Mouse (Mus musculus): ENCODE data around the gene Mrpl14.

The Mrpl14 gene

DNA sequence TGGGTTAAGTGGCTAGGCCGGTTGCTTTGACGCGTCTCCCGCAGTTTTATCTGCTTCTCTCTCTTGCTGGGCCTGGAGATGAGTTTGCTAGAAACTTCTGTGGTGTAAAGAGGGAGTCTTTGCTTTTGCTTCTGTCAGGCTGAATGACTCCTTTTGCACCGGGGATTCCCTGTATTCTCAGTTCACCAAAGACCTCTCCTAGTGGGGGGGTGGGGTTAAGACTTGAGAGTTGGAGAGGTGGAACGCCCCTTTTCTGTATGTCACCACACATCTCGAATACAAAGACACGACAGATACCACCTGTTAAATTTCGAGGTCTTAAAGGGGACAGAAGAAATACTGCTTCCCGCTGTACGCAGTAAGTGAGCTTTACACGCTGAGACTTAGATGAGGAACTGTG, 594 bp downstream of the Mrpl14 start, which contains the start of gene Tmem63b:
Gene Tmem63b, minus strand, starts transcription at position 190 of the 400 bp plus-strand sequence.
- DNase-seq (ENCODE audit: low read depth, low spot score), result no peak

DNA sequence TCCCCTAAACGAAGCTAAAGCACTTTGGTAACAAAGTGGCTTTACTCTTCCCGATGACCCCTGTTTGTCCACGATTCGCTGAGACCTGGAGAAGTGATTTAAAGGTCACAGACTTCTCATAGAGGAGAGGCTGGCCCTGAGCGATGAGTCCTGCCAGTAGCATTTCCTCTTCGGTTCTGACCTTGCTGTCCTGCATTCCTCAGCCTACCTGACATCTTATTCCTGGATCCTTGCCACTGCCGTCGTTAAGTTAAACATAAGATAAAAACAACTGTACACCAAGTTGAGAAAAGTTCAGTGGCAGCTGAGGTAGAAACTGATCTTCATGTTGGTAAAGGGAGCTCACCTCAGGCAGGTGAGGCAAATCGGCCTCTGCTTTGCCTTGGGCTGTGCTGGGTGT, 3.0 kb downstream of the Mrpl14 start:
- no peak for DNase-seq (ENCODE audit: low read depth, low spot score)

GRCm38 (mm10) chr17:45690044-45690443, 3.9 kb downstream of the Mrpl14 start:
- no peak for DNase-seq (ENCODE audit: low read depth, low spot score)

- DNase-seq (ENCODE audit: low read depth, low spot score), result no peak
Observed at GRCm38 (mm10) chr17:45692159-45692558, 6.0 kb downstream of the Mrpl14 start.

GRCm38 (mm10) chr17:45693812-45694565, 7.9 kb downstream of the Mrpl14 start:
- no peak for DNase-seq (ENCODE audit: low read depth, low spot score)

DNA sequence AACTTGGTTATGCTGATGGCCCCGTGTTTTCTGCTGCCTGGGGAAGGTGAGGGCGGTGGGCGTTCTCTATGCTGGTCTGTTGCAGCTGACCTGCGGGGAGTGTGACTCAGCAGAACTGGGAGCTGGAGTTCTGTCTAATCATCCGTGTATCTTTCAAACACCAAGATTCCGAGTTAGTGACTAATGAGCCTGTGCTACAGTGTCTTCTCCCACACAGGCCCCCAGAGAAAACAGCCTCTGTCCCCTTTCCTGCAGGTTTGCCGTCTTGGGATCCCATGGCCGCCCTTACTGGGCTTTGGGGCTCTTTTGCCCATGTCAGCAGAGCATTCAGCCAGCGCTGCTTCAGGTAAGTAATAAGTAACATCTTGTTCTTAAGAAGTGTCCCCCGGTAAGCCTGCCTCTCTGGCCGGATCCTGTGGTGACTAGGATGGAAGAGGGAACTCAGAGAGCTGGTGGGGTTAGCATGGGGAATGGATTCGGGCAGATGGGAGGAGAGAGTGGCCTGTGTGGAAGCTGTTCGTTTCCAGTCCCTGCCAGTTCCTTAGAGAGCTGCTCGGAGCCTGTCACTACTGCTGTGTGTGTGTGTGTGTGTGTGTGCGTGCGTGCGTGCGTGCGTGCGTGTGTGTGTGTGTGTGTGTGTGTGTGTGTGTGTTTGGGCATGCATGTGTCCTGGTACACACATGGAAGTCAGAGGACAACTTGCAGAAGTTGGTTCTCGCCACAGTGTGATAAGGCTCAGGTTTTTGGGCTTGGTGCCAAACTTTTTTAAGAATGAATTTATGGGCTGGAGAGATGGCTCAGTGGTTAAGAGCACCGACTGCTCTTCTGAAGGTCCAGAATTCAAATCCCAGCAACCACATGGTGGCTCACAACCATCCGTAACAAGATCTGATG, 9.4 kb downstream of the Mrpl14 start:
- no peak for DNase-seq (ENCODE audit: low read depth, low spot score)

DNA sequence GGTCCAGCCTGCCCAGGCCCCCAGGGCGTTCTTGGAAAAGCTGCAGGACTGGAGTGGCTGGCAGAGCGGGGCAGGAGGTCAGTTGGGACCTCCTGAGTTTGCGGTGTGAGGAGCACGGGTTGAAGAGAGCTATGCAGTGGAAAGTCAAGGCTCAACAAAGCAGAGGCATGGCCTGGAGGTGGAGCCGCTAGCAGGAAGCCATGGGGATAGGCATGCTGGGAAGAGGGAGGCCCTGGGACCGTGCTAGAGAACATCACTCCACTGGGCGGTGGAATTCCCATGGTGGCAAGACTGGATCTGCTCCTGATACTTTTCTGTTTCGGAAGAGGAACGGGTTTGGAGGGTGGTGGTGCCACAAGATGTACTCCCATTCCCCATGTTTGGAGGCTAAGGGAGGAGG, 10.9 kb downstream of the Mrpl14 start:
- DNase-seq (ENCODE audit: low read depth, low spot score), result no peak

- DNase-seq (ENCODE audit: low read depth, low spot score), result no peak
Observed at GRCm38 (mm10) chr17:45698368-45698767, 12.2 kb downstream of the Mrpl14 start.

DNA sequence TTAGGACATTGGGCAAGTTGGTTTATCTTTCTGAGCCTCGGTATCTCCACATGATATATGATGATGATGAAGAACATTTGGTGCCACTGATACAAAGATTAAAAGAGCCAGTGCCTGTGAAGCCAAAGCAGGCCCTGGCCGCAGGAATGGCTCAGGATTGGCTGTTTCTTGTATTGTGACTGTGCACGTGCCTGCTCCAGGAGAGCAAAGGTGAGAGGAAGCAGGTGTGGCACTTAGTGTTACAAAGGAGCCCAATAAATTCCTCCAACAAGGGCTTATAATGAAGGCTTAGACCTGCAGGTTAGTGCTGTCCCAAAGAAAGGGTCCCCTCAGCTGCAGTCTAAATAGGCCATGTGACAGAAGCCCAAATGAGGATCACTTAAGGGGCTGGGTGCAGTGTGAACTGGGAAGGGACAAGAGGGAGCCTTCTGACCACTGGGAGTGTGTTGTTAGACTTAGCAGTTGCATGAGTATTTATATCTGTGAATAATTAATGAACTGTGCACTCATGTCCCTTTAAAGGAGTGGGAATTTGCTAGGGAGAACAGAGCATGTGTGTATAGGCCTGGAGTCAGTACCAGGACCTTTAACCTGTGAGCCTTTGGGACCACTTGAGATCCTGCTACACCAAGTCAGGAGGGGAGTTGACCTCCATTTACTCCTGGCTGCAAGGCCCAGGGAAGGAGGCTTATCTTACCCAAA, 13.1 kb downstream of the Mrpl14 start:
- DNase-seq (ENCODE audit: low read depth, low spot score), result no peak

DNA sequence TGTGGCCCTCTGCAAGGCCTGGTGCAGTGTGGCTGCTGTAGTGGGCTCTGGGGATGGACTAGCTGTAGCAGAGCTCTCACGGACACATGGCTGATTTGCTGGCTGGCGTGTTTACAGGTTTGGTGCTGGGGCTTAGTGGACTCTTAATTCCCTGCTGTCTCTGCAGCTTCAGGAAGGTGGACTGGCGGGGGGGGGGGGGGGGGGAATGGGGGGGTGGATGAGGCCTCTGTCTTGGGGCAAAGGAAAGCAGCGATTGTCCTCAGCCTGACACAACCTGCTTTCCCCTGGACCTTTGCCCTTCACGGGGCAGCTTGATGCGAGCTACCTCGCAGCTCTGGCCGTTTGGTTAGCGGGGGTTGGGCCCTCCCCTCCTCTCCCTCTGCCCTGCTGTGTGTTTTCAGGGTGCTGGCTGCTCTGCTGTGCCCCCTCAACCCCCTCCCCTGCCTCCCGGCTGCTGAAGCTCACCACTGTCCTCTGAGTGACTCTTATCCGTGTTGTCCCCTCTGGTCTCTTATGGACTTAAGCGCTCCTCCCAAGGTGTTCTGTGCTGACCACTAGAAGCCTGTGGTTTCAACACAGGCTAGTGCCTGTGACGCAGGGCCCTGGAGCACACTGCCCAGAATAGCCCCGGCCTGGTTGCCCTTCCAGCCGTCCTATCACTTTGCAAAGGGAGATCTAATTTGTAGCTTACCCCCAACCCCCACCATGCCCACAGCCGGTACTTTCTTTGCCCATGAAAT, 14.5 kb downstream of the Mrpl14 start:
- no peak for DNase-seq (ENCODE audit: low read depth, low spot score)

GRCm38 (mm10) chr17:45701236-45701591, 15.1 kb downstream of the Mrpl14 start:
- no peak for DNase-seq (ENCODE audit: low read depth, low spot score)

DNA sequence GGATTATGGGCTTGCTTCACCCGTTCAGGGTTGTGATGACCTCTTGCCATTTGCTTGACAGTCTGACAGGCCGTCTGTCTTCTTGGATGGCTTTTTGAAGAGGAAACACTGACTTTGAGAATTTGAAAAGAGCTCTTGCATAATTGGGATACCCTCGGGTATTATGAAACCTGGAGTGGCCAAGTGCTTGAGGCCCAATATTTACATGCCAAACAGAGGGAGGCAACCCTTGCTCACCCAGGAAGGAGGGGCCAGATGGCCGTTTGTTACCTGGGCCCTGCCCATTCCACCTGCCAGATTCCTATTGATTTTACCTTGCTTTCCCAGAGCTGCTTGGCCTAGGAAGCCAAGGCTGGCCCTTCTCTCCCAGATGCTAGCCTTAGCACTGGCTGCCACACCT, 16.1 kb downstream of the Mrpl14 start:
- no peak for DNase-seq (ENCODE audit: low read depth, low spot score)

GRCm38 (mm10) chr17:45703187-45703586, 17.1 kb downstream of the Mrpl14 start:
- no peak for DNase-seq (ENCODE audit: low read depth, low spot score)

DNA sequence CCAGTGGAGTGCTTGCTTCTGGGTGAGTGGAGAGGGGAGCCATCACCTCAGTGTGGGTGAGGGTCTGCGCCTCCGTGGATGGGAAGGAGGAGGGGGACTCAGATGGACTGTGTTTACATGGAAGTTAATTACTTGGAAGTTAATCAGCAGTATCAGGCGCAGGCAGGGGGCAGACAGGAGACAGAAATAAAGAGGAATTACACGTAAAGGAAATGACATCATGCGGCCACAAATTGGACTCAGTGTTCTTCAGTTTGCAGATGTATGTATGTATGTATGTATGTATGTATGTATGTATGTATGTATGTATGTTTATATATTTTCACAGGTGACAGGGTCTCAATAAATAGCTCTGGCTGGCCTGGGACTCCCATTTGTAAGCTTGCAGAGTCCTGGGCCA, 20.7 kb downstream of the Mrpl14 start:
- no peak for DNase-seq (ENCODE audit: low read depth, low spot score)

- no peak for DNase-seq (ENCODE audit: low read depth, low spot score)
Observed at GRCm38 (mm10) chr17:45707376-45707775, 21.3 kb downstream of the Mrpl14 start.

DNA sequence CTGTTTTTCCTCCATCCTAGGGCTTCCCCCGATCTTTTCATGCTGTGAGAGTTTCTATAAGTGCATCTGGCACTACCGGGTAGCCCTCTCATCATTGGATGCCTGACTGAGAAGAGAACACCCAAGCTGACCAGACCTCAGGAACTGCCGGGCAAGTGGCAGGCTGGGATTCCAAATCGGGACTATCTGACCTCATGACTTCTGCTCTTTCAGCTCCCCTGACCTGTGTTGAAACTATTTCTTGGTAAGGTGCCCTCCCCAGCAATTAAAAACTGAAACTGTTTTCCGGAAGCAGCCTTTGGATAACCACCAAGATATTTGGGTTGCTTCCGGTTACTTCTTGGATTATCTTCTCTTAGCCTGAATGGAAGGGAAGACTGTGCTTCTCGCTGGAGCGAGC, 22.1 kb downstream of the Mrpl14 start:
- no peak for DNase-seq (ENCODE audit: low read depth, low spot score)

GRCm38 (mm10) chr17:45709829-45710228, 23.7 kb downstream of the Mrpl14 start:
- no peak for DNase-seq (ENCODE audit: low read depth, low spot score)

DNA sequence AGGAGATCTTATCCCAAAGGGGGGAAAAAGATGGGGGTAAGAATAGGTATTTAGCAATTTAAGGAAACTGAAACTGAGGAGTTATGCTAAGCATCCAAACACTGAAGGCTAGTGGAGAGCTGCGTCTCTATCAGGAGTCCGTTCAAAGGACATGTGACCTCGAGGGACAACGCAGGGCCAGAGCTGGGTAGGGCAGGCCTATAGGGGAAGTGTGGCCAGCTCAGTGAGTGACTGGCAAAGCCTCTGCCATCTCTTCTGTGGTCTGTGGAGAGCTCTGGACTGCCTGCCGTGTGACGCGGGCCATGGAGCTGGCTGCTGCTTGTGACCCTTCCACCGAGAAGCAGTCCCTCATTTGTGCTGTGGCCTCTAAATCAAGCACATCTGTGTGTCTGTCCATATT, 24.3 kb downstream of the Mrpl14 start:
- no peak for DNase-seq (ENCODE audit: low read depth, low spot score)

GRCm38 (mm10) chr17:45711525-45711924, 25.4 kb downstream of the Mrpl14 start:
- DNase-seq (ENCODE audit: low read depth, low spot score), result no peak

- DNase-seq (ENCODE audit: low read depth, low spot score), result no peak
Observed at GRCm38 (mm10) chr17:45718323-45718722, 32.2 kb downstream of the Mrpl14 start.

DNA sequence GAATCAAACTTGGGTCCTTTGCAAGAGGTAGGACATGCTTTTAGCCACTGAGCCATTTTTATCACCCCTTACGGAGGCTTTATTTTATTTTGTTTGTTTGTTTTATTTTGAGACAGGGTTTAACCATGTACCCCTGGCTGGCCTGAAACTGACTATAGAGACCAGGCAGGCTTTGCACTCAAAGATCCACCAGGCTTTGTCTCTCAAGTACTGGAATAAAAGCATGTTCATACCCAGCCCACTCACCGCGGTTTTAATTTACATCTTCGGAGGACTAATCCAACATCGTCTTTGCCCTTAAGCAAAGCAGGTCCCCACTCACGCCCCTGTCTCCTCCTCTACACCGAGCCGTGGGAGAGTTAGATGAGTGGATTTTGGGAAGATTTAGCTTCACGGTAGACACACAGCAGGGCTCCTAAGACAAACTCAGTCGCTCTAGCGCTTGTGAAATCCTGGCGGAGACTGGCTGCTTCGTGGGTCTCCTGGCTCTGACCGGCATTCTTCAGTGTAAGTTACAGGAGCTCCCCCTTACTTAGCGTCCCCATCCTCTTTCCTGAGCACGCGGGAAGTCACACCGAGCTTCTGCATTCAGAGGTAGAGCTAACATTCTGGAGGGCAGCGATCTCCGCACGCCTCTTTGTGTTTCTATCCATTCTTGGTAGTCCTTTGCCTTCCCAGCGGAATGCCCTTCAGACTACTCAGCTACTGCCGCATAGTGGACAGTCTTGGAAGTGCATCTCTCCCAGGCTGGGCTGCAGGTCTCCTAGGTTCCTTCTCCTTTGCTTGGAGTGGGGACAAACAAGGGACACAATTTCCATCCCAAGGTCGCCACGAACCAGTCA, 37.8 kb downstream of the Mrpl14 start:
- DNase-seq (ENCODE audit: low read depth, low spot score), result peak; percentile 71

All from brain, embryonic 18.5 days (tissue).